19 mouse cellular contexts compared by ENCODE assay signal in the genomic region with DNA sequence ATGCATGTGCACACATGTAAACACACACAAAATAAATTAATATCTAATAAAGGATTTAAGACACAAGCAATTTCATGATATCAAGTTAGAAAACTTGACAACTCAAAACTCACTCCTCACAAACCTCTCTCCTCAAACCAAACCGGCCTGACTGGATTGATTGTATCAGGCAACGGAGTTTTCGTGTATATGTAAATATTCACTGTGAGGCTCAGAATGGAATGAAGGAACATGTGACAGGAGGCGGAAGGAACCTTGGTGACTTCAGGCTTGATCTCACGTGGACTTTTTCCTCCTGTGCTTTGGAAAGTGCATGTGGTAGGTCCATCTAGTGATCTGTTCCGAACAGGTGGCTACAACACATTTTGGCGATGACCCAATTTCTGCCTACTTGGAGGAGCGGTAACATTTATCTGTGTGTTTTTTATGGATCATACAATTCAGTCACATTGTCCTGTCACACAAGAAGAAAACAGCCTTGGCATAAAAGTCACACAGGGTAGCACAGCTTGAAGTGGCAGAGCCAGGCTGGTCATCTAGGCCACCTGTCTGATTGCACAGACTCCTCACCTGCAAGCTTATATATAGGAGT. TPM values are rescaled to one million over a fixed set of nuclear protein-coding genes. Genes with fewer than 3 reads are reported as not detected.
A peak's percentile ranks its signal among the peaks of the same experiment; 100 is the strongest.
DNase-seq lines count a peak whose midpoint lies in the region; ATAC-seq and TF ChIP-seq lines count a peak whose summit lies in the region.
"Had no signal": no experiment of that assay in that cellular context is flagged by ENCODE, and none has a peak within 500 bp of the region (broad histone marks: within the 10 kb centered on the region; RNA-seq: fewer than 3 reads in every experiment).

No protein-coding gene starts in this region.

- no peak overlapping the region for H3K9ac ChIP-seq in intestine, embryonic 16.5 days (ENCODE audit: low read depth, low read length)
- no peak overlapping the region for H3K9ac ChIP-seq in intestine, embryonic 15.5 days

- no peak overlapping the region for H3K4me2 ChIP-seq in intestine, embryonic 16.5 days (ENCODE audit: low read depth, low read length)
- H3K4me2 ChIP-seq in intestine, embryonic 15.5 days (replicated peaks) = no peak overlapping the region
- H3K4me2 ChIP-seq: liver, embryonic 11.5 days had no signal

- 61% methylated on average over 8 of the region's 8 CpGs for WGBS in intestine, embryonic 16.5 days
- 64% methylated on average over 8 of the region's 8 CpGs for WGBS in intestine, embryonic 15.5 days
- WGBS in lung, adult 2 months = 60% methylated on average over 8 of the region's 8 CpGs

- H3K9me3 ChIP-seq in intestine, embryonic 16.5 days (ENCODE audit: control insufficient read depth, low read length) = no peaks in the 10 kb centered on the region
- H3K9me3 ChIP-seq in intestine, embryonic 15.5 days = no peaks in the 10 kb centered on the region
- H3K9me3 ChIP-seq: limb, embryonic 10.5 days; midbrain, embryonic 10.5 days had no signal

- H3K27me3 ChIP-seq in intestine, embryonic 16.5 days (replicated peaks; ENCODE audit: control insufficient read depth, insufficient read depth, low read length) = no peaks in the 10 kb centered on the region
- no peaks in the 10 kb centered on the region for H3K27me3 ChIP-seq in intestine, embryonic 15.5 days (replicated peaks)
- H3K27me3 ChIP-seq: Patski had no signal

- no peak for TF ChIP-seq CTCF in lung, adult 2 months (IDR thresholded peaks at IDR 0.05; ENCODE audit: insufficient read depth, low read length)

- no peak overlapping the region; the same call in 1 of the 2 replicates for H3K4me3 ChIP-seq in intestine, embryonic 16.5 days (ENCODE audit: low read length)
- H3K4me3 ChIP-seq in intestine, embryonic 15.5 days (replicated peaks) = no peak overlapping the region
- H3K4me3 ChIP-seq in lung, adult 2 months (replicated peaks; ENCODE audit: extremely low read depth, low read depth, low read length) = no peak overlapping the region
- H3K4me3 ChIP-seq: heart, adult 2 months; left cerebral cortex, adult 2 months; limb, embryonic 10.5 days; midbrain, embryonic 10.5 days had no signal

- H3K4me1 ChIP-seq in intestine, embryonic 16.5 days (ENCODE audit: control insufficient read depth, insufficient read depth, low read length) = no peaks in the 10 kb centered on the region; the same call in 1 of the 2 replicates
- H3K4me1 ChIP-seq in intestine, embryonic 15.5 days (replicated peaks) = no peaks in the 10 kb centered on the region
- H3K4me1 ChIP-seq in lung, adult 2 months (ENCODE audit: control insufficient read depth, insufficient read depth, low read length) = no peaks in the 10 kb centered on the region
- H3K4me1 ChIP-seq: limb, embryonic 10.5 days had no signal

- no peak overlapping the region for H3K27ac ChIP-seq in intestine, embryonic 16.5 days (ENCODE audit: low read length)
- H3K27ac ChIP-seq in intestine, embryonic 15.5 days = no peak overlapping the region
- H3K27ac ChIP-seq: heart, adult 2 months; left cerebral cortex, adult 2 months; limb, embryonic 10.5 days; midbrain, embryonic 10.5 days had no signal

- peak; percentile 64 for ATAC-seq in intestine, embryonic 16.5 days
- ATAC-seq in intestine, embryonic 15.5 days = no peak
- ATAC-seq: Patski had no signal

- no peak for TF ChIP-seq POLR2A in lung, adult 2 months (IDR thresholded peaks at IDR 0.05; ENCODE audit: borderline replicate concordance, extremely low read depth, low read depth, low read length)

- no peaks in the 10 kb centered on the region for H3K36me3 ChIP-seq in intestine, embryonic 16.5 days (ENCODE audit: control insufficient read depth, insufficient read depth, low read length)
- no peaks in the 10 kb centered on the region for H3K36me3 ChIP-seq in intestine, embryonic 15.5 days
- H3K36me3 ChIP-seq: limb, embryonic 10.5 days; midbrain, embryonic 10.5 days had no signal

- peak; percentile 11 for DNase-seq in lung, postnatal 25 days (ENCODE audit: low spot score)
- DNase-seq in lung, adult 2 months = no peak
- peak; percentile 47 to 55 for DNase-seq in cerebellum, postnatal 10 days
- DNase-seq in lung, postnatal 36 days = peak; percentile 17
- DNase-seq in natural killer cell, adult 2 months (ENCODE audit: low spot score in 2 of 2) = no peak
- DNase-seq in retina, postnatal 1 day = no peak
- DNase-seq: adrenal gland, postnatal 25 days; gastrocnemius, postnatal 10 days; heart, adult 2 months; kidney, adult 18-20 months; right cerebral cortex, postnatal 25 days; thymus, postnatal 25 days had no signal

RNA-seq across cellular contexts. Expression of a gene that starts 54.7 kb away (rescaled TPM):
- polyA plus RNA-seq in intestine, embryonic 16.5 days (2015; fragmentation: Nextera tagmentation; extraction: Ambion mirVana) = 19.7 and 19.8 TPM in 2 replicates
- 28.0 and 29.4 TPM in 2 replicates for polyA plus RNA-seq in intestine, embryonic 15.5 days (2015; fragmentation: Nextera tagmentation; extraction: Ambion mirVana)
- 11.6 and 14.1 TPM in 2 replicates for polyA plus RNA-seq in lung, adult 2 months (2012; rRNA removed)

Comparison
In these comparisons a context has a peak if more than half of its experiments do, and no peak if none do; other contexts are left out.
1. DNase-seq: peak in lung, postnatal 25 days (single experiment), cerebellum, postnatal 10 days (2 of 2) and lung, postnatal 36 days (single experiment); none in lung, adult 2 months (single experiment), natural killer cell, adult 2 months (0 of 2) and retina, postnatal 1 day (single experiment).